In genomic region chr2:29647808-29648207, GRCm38 (mm10) we compare ENCODE assay signal across 9 mouse cellular contexts. TPM values are rescaled to one million over a fixed set of nuclear protein-coding genes. Genes with fewer than 3 reads are reported as not detected.
A peak's percentile ranks its signal among the peaks of the same experiment; 100 is the strongest.
DNase-seq lines count a peak whose midpoint lies in the region; ATAC-seq lines count a peak whose summit lies in the region.
"Had no signal": no experiment of that assay in that cellular context is flagged by ENCODE, and none has a peak within 500 bp of the region (broad histone marks: within the 10 kb centered on the region; RNA-seq: fewer than 3 reads in every experiment).

No protein-coding gene starts in this region.

- no peak overlapping the region for H3K4me3 ChIP-seq in forebrain, embryonic 16.5 days (replicated peaks; ENCODE audit: low read length)
- no peak overlapping the region for H3K4me3 ChIP-seq in liver, embryonic 12.5 days
- H3K4me3 ChIP-seq in kidney, embryonic 14.5 days (ENCODE audit: low read length): no peak overlapping the region
- H3K4me3 ChIP-seq: heart, embryonic 13.5 days had no signal

- no peak overlapping the region for H3K4me2 ChIP-seq in forebrain, embryonic 16.5 days (ENCODE audit: low read length)
- H3K4me2 ChIP-seq in liver, embryonic 12.5 days: no peak overlapping the region
- no peak overlapping the region for H3K4me2 ChIP-seq in kidney, embryonic 14.5 days (replicated peaks; ENCODE audit: low read depth, low read length)
- H3K4me2 ChIP-seq: heart, embryonic 13.5 days had no signal

- H3K4me1 ChIP-seq in forebrain, embryonic 16.5 days (replicated peaks; ENCODE audit: control insufficient read depth, insufficient read depth, low read length): peaks cover 12% of the 10 kb centered on the region
- H3K4me1 ChIP-seq in liver, embryonic 12.5 days: peaks cover 23% of the 10 kb centered on the region
- no peaks in the 10 kb centered on the region for H3K4me1 ChIP-seq in kidney, embryonic 14.5 days (ENCODE audit: control insufficient read depth, insufficient read depth, low read length)

- no peak overlapping the region for H3K9ac ChIP-seq in forebrain, embryonic 16.5 days (replicated peaks; ENCODE audit: low read depth, low read length)
- no peak overlapping the region for H3K9ac ChIP-seq in liver, embryonic 12.5 days
- no peak overlapping the region for H3K9ac ChIP-seq in kidney, embryonic 14.5 days (ENCODE audit: low read depth, low read length)
- H3K9ac ChIP-seq: heart, embryonic 13.5 days had no signal

- H3K36me3 ChIP-seq in forebrain, embryonic 16.5 days (ENCODE audit: control insufficient read depth, insufficient read depth): no peaks in the 10 kb centered on the region
- peaks cover 8% of the 10 kb centered on the region; the same call in 1 of the 2 replicates for H3K36me3 ChIP-seq in liver, embryonic 12.5 days
- no peaks in the 10 kb centered on the region for H3K36me3 ChIP-seq in kidney, embryonic 14.5 days (ENCODE audit: control insufficient read depth, insufficient read depth, low read length)

- peak; percentile 45; the same call in 1 of the 2 replicates for ATAC-seq in forebrain, embryonic 16.5 days
- ATAC-seq in liver, embryonic 12.5 days: no peak
- ATAC-seq in kidney, embryonic 14.5 days (ENCODE audit: low FRiP score, low TSS enrichment): no peak
- ATAC-seq: intestine, embryonic 16.5 days had no signal

- no peak overlapping the region for H3K27ac ChIP-seq in forebrain, embryonic 16.5 days (ENCODE audit: low read length)
- no peak overlapping the region for H3K27ac ChIP-seq in liver, embryonic 12.5 days
- no peak overlapping the region for H3K27ac ChIP-seq in kidney, embryonic 14.5 days (ENCODE audit: low read depth, low read length)

- H3K9me3 ChIP-seq in forebrain, embryonic 16.5 days (ENCODE audit: control insufficient read depth, low read length): no peaks in the 10 kb centered on the region
- no peaks in the 10 kb centered on the region for H3K9me3 ChIP-seq in liver, embryonic 12.5 days (replicated peaks)
- no peaks in the 10 kb centered on the region for H3K9me3 ChIP-seq in kidney, embryonic 14.5 days (ENCODE audit: control insufficient read depth, low read length)
- H3K9me3 ChIP-seq: heart, embryonic 13.5 days had no signal

- H3K27me3 ChIP-seq in forebrain, embryonic 16.5 days (replicated peaks; ENCODE audit: control insufficient read depth, insufficient read depth, low read length): no peaks in the 10 kb centered on the region
- H3K27me3 ChIP-seq in liver, embryonic 12.5 days (replicated peaks): no peaks in the 10 kb centered on the region
- no peaks in the 10 kb centered on the region for H3K27me3 ChIP-seq in kidney, embryonic 14.5 days (ENCODE audit: control insufficient read depth, insufficient read depth, low read length)
- H3K27me3 ChIP-seq: heart, embryonic 13.5 days had no signal

- DNase-seq in layer of hippocampus, adult 18-20 months (ENCODE audit: low spot score in 2 of 2): peak; percentile 46 to 71
- DNase-seq in layer of hippocampus, postnatal 25 days (ENCODE audit: extremely low spot score in 1 of 2, low spot score in 1 of 2): no peak
- peak; percentile 80 for DNase-seq in layer of hippocampus, adult 9-11 months
- peak; percentile 59 for DNase-seq in right cerebral cortex, postnatal 25 days

- WGBS in forebrain, embryonic 16.5 days: 52% methylated on average over 7 of the region's 7 CpGs
- 74% methylated on average over 7 of the region's 7 CpGs for WGBS in liver, embryonic 12.5 days (ENCODE audit: insufficient replicate concordance)
- 76% methylated on average over 7 of the region's 7 CpGs for WGBS in kidney, embryonic 14.5 days

RNA-seq across cellular contexts. Expression of gene Rapgef1, which starts 28.3 kb away (rescaled TPM):
- 10 to 100 TPM; 83.8 to 88.5 TPM for total RNA-seq in layer of hippocampus, adult 18-20 months (2021)
- total RNA-seq in layer of hippocampus, postnatal 25 days (2021): 100 to 1,000 TPM in 1 of 2 experiments, 10 to 100 TPM in 1; 99.0 to 104 TPM
- 22.0 and 22.5 TPM in 2 replicates for polyA plus RNA-seq in forebrain, embryonic 16.5 days (2015; fragmentation: Nextera tagmentation; extraction: Ambion mirVana)
- 10.1 and 10.8 TPM in 2 replicates for polyA plus RNA-seq in liver, embryonic 12.5 days (2016; fragmentation: Nextera tagmentation; extraction: Ambion mirVana)
- 11.2 and 16.6 TPM in 2 replicates for polyA plus RNA-seq in kidney, embryonic 14.5 days (2014; fragmentation: Nextera tagmentation; extraction: Ambion mirVana)

Comparison
In these comparisons a context has a peak if more than half of its experiments do, and no peak if none do; other contexts are left out.
1. DNase-seq: peak in layer of hippocampus, adult 18-20 months (2 of 2), layer of hippocampus, adult 9-11 months (single experiment) and right cerebral cortex, postnatal 25 days (single experiment); none in layer of hippocampus, postnatal 25 days (0 of 2).